Mouse (Mus musculus) cerebellum, postnatal 14 days (tissue): ENCODE results near the gene Cbfa2t3.
A peak's percentile ranks its signal among the peaks of the same experiment; 100 is the strongest.

Experiments
- DNase-seq, 2 experiments: peaks; one replicate each; pipeline ENCODE4 v3.0.0; 2021; ENCODE audit warnings: mixed read lengths in 2 of 2

Gene Cbfa2t3

GRCm38 (mm10) chr8:122699005-122699492, at the start of gene Cbfa2t3:
Gene Cbfa2t3 (minus strand): TSS chr8:122699109.
- DNase-seq, result no peak

- no peak for DNase-seq
Observed at GRCm38 (mm10) chr8:122747825-122748224, 48.9 kb upstream of the Cbfa2t3 start.

GRCm38 (mm10) chr8:122746439-122746838, 47.5 kb upstream of the Cbfa2t3 start:
- no peak for DNase-seq

- DNase-seq, result no peak
Observed at GRCm38 (mm10) chr8:122745750-122746275, 46.9 kb upstream of the Cbfa2t3 start.

GRCm38 (mm10) chr8:122745022-122745749, 46.3 kb upstream of the Cbfa2t3 start:
- peak; percentile 83 to 90 for DNase-seq

GRCm38 (mm10) chr8:122742471-122742870, 43.6 kb upstream of the Cbfa2t3 start:
- no peak for DNase-seq

GRCm38 (mm10) chr8:122739102-122739725, 40.3 kb upstream of the Cbfa2t3 start:
- peak; percentile 59 to 72 for DNase-seq

GRCm38 (mm10) chr8:122737886-122738285, 39.0 kb upstream of the Cbfa2t3 start:
- no peak for DNase-seq

- no peak for DNase-seq
Observed at GRCm38 (mm10) chr8:122737071-122737470, 38.2 kb upstream of the Cbfa2t3 start.

- DNase-seq, result no peak
Observed at GRCm38 (mm10) chr8:122736623-122737022, 37.7 kb upstream of the Cbfa2t3 start.

GRCm38 (mm10) chr8:122735542-122736473, 36.9 kb upstream of the Cbfa2t3 start:
- peak in 1 of 2 experiments; percentile 40 for DNase-seq

- DNase-seq, result no peak
Observed at GRCm38 (mm10) chr8:122735110-122735509, 36.2 kb upstream of the Cbfa2t3 start.

GRCm38 (mm10) chr8:122728630-122729029, 29.7 kb upstream of the Cbfa2t3 start:
- DNase-seq, result no peak

- no peak for DNase-seq
Observed at GRCm38 (mm10) chr8:122727412-122727811, 28.5 kb upstream of the Cbfa2t3 start.

GRCm38 (mm10) chr8:122726789-122727188, 27.9 kb upstream of the Cbfa2t3 start:
- no peak for DNase-seq

GRCm38 (mm10) chr8:122725187-122725586, 26.3 kb upstream of the Cbfa2t3 start:
- DNase-seq, result no peak

GRCm38 (mm10) chr8:122720811-122721640, 22.1 kb upstream of the Cbfa2t3 start:
- peak; percentile 69 to 76 for DNase-seq

- DNase-seq, result peak; percentile 45 to 46
Observed at GRCm38 (mm10) chr8:122720070-122720729, 21.3 kb upstream of the Cbfa2t3 start.

GRCm38 (mm10) chr8:122719500-122720065, 20.7 kb upstream of the Cbfa2t3 start:
- no peak for DNase-seq

GRCm38 (mm10) chr8:122718711-122719499, 20.0 kb upstream of the Cbfa2t3 start:
- DNase-seq, result no peak
